Comparison of ENCODE assay signal across 8 mouse cellular contexts in the genomic region with DNA sequence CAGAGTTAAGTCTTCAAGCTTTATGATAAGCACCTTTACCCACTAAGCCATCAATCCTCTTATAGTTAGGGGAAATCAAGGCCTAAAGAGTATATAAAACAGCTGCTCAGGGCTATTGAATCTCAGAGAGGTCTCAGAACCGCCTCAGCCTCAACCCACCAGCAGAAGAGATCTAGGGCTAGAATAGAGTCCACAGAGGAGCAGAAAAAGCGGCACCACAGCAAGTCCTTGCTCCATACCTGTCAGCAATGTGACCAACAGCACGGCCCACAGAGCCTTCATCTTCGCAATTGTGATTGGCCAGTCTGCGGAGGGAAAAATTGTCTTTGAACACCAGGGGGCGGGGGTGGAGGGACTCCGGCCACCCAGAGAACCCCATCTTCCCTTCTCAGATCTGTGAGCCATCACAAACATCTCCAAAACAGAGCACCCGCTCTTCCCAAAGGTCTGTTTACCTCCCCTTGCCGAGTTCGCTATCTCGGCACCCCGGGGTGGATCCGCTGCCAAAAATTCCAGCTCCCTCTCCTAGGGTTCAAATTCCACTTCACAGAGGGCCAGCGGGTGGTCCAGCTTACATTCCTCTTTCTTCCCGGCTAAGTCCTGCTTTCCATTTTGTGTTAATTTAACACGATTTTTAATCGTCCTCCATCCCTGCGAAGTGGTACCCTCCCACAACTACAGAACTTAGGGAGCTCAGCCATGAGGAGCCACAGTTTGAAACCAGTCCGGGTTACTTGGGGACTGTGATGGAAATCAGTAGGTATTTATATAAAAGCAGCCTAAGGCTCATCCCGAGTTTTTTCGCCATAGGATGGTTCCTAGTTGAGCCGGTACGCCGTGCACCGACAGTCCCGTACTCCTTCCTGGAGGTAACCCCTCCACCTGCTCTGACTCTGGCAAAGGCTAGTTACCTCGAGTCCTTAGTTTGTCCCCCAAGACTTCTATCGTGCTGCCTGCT. TPM values are rescaled to one million over a fixed set of nuclear protein-coding genes. Genes with fewer than 3 reads are reported as not detected.
DNase-seq lines count a peak whose midpoint lies in the region; ATAC-seq and TF ChIP-seq lines count a peak whose summit lies in the region.

No protein-coding gene starts in this region.

- H3K4me1 ChIP-seq in spleen, adult 2 months (ENCODE audit: control insufficient read depth, insufficient read depth, insufficient read length): peaks cover 22% of the 10 kb centered on the region
- H3K4me1 ChIP-seq in midbrain, embryonic 15.5 days: peaks cover 18% of the 10 kb centered on the region

- peak overlapping the region; percentile 30 for H3K9ac ChIP-seq in midbrain, embryonic 15.5 days

- no peaks in the 10 kb centered on the region for H3K27me3 ChIP-seq in spleen, adult 2 months (ENCODE audit: control insufficient read depth, insufficient read depth, low read length)
- no peaks in the 10 kb centered on the region for H3K27me3 ChIP-seq in midbrain, embryonic 15.5 days (replicated peaks)

- peak overlapping the region; percentile 85 for H3K27ac ChIP-seq in spleen, adult 2 months (ENCODE audit: insufficient read depth, low read length)
- 0 out of 2 replicates have a peak overlapping the region, but pooled peaks have one; percentile 20 for H3K27ac ChIP-seq in midbrain, embryonic 15.5 days

- H3K36me3 ChIP-seq in spleen, adult 2 months (ENCODE audit: control insufficient read depth, insufficient read depth, low read length): peaks cover 11% of the 10 kb centered on the region
- H3K36me3 ChIP-seq in midbrain, embryonic 15.5 days (replicated peaks): peaks cover 8% of the 10 kb centered on the region; the same call in 1 of the 2 replicates

- peak overlapping the region; percentile 50 for H3K4me2 ChIP-seq in midbrain, embryonic 15.5 days

- H3K9me3 ChIP-seq in midbrain, embryonic 15.5 days: no peaks in the 10 kb centered on the region

- peak in 1 of 2 experiments; percentile 23 for DNase-seq in spleen, adult 2 months (ENCODE audit: low read depth in 1 of 2, low spot score in 2 of 2)
- DNase-seq in spleen, postnatal 10 days (ENCODE audit: low spot score in 2 of 2): no peak
- peak; percentile 49 to 66 for DNase-seq in kidney, postnatal 4 days
- no peak for DNase-seq in spleen, postnatal 4 days (ENCODE audit: low spot score in 2 of 2)
- no peak for DNase-seq in urinary bladder, postnatal 4 days (ENCODE audit: low spot score in 2 of 2)
- no peak for DNase-seq in right cerebral cortex, adult 18-20 months

- 0 out of 2 replicates have a peak, but pooled peaks have one; percentile 27 for TF ChIP-seq CTCF in spleen, adult 2 months (IDR thresholded peaks at IDR 0.05; ENCODE audit: extremely low read depth, insufficient read depth, insufficient read length, insufficient replicate concordance)

- WGBS in spleen, adult 2 months: 12% methylated on average over 28 of the region's 28 CpGs
- 2% methylated on average over 28 of the region's 28 CpGs for WGBS in midbrain, embryonic 15.5 days

- peak overlapping the region; percentile 49 for H3K4me3 ChIP-seq in spleen, adult 2 months (ENCODE audit: extremely low read depth, insufficient read depth, insufficient read length)
- peak overlapping the region; percentile 27 for H3K4me3 ChIP-seq in midbrain, embryonic 15.5 days

- 0 out of 2 replicates have a peak, but pooled peaks have one; percentile 16 for ATAC-seq in granulocyte monocyte progenitor cell, adult 5-6 weeks (replicated peaks; ENCODE audit: poor library complexity, severe bottlenecking)
- ATAC-seq in midbrain, embryonic 15.5 days (replicated peaks): no peak

- no peak for TF ChIP-seq POLR2A in spleen, adult 2 months (IDR thresholded peaks at IDR 0.05; ENCODE audit: low read depth, low read length)

RNA-seq across cellular contexts. Expression of gene Apoe, which starts 0.8 kb away (rescaled TPM):
- polyA plus RNA-seq in spleen, adult 2 months (2012; rRNA removed): 1,613 and 1,762 TPM in 2 replicates
- 21.9 and 23.5 TPM in 2 replicates for total RNA-seq in granulocyte monocyte progenitor cell, adult 5-6 weeks (2014; fragmentation: Nextera tagmentation)
- 59.3 and 90.6 TPM in 2 replicates for total RNA-seq in granulocyte monocyte progenitor cell, adult 5-6 weeks (2017)
- polyA plus RNA-seq in midbrain, embryonic 15.5 days (2015; fragmentation: Nextera tagmentation; extraction: Ambion mirVana): 385 and 514 TPM in 2 replicates

RNA-seq across cellular contexts. Expression of gene Apoc1, which starts 5.8 kb away (rescaled TPM):
- 4.3 and 6.7 TPM in 2 replicates for polyA plus RNA-seq in spleen, adult 2 months (2012; rRNA removed)
- 10.3 and 17.9 TPM in 2 replicates for total RNA-seq in granulocyte monocyte progenitor cell, adult 5-6 weeks (2014; fragmentation: Nextera tagmentation)
- total RNA-seq in granulocyte monocyte progenitor cell, adult 5-6 weeks (2017): 0.57 and 10.6 TPM in 2 replicates
- 1.5 and 1.6 TPM in 2 replicates for polyA plus RNA-seq in midbrain, embryonic 15.5 days (2015; fragmentation: Nextera tagmentation; extraction: Ambion mirVana)

RNA-seq across cellular contexts. Expression of gene Apoc4, which starts 16.9 kb away (rescaled TPM):
- polyA plus RNA-seq in spleen, adult 2 months (2012; rRNA removed): 0.25 and 0.28 TPM in 2 replicates
- total RNA-seq in granulocyte monocyte progenitor cell, adult 5-6 weeks (2014; fragmentation: Nextera tagmentation): not detected in 2 replicates
- total RNA-seq in granulocyte monocyte progenitor cell, adult 5-6 weeks (2017): not detected in 2 replicates
- polyA plus RNA-seq in midbrain, embryonic 15.5 days (2015; fragmentation: Nextera tagmentation; extraction: Ambion mirVana): not detected in 2 replicates

RNA-seq across cellular contexts. Expression of gene Gm44805, which starts 17.0 kb away (rescaled TPM):
- polyA plus RNA-seq in spleen, adult 2 months (2012; rRNA removed): not detected in 2 replicates
- total RNA-seq in granulocyte monocyte progenitor cell, adult 5-6 weeks (2014; fragmentation: Nextera tagmentation): not detected in 2 replicates
- total RNA-seq in granulocyte monocyte progenitor cell, adult 5-6 weeks (2017): not detected in 2 replicates
- not detected in 2 replicates for polyA plus RNA-seq in midbrain, embryonic 15.5 days (2015; fragmentation: Nextera tagmentation; extraction: Ambion mirVana)

RNA-seq across cellular contexts. Expression of gene Tomm40, which starts 17.0 kb away (rescaled TPM):
- 51.1 and 66.8 TPM in 2 replicates for polyA plus RNA-seq in spleen, adult 2 months (2012; rRNA removed)
- 70.2 and 76.7 TPM in 2 replicates for total RNA-seq in granulocyte monocyte progenitor cell, adult 5-6 weeks (2014; fragmentation: Nextera tagmentation)
- 36.2 and 47.0 TPM in 2 replicates for total RNA-seq in granulocyte monocyte progenitor cell, adult 5-6 weeks (2017)
- polyA plus RNA-seq in midbrain, embryonic 15.5 days (2015; fragmentation: Nextera tagmentation; extraction: Ambion mirVana): 139 and 156 TPM in 2 replicates

Comparison
In these comparisons a context has a peak if more than half of its experiments do, and no peak if none do; other contexts are left out.
1. DNase-seq: peak in kidney, postnatal 4 days (2 of 2); none in spleen, postnatal 10 days (0 of 2), spleen, postnatal 4 days (0 of 2), urinary bladder, postnatal 4 days (0 of 2) and right cerebral cortex, adult 18-20 months (single experiment).